Mouse (Mus musculus) B cell, adult 2 months (primary cell): ENCODE data around the gene Thnsl1.

ENCODE experiments used
- DNase-seq, 2 experiments: peaks; one replicate each; pipeline ENCODE4 v3.0.0; 2022

The Thnsl1 gene

DNA sequence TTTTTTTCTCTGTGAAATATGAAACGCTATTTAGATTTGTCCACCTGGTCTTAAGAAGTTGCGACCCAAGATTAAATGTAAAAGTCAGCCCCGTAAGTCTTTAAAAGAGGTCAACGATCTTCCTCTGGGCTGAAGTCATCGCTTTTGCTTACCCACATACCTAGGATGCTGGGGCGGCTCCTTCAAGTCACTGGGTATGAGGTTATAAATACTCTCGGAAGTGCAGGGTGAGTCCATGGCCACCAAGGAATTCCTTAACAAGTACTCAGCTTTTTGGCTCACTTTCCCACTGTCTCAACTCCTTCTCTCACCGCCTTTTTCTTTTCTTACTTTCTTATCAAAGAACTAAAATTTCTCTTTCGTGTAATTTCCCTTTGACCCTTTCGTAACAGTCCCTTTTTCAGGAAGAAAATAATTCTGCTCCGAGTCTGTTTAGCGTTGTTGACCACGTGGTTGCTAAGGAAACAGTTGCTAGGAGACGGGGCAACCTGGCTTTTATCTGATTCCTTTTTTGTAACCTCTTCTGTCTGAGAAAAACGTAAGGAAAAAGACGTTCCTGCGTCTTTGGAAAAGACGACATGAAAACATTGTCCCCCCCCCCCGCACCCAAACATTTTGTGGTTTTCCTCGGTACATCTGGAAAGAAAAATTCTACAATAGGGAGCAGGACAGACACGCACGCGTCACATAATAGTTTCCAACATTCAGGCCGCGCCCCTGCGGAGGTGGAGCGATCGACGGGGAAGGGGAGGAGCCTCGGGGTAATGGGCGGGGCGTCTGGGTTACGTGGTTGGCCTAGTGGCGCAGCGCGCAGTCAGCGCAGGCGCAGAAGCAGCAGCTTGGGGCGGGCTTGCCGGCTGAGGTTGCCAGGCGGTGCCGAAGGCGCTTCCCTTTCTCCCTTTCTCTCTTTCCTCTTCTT is at the start of gene Thnsl1, which contains the start of gene Enkur:
Thnsl1 (plus strand) TSS at position 813 of the 919 bp plus-strand sequence.
Enkur (minus strand) TSS at position 454 of the 919 bp plus-strand sequence.
- peak; percentile 100 for DNase-seq

GRCm38 (mm10) chr2:21164296-21164695 is 41.2 kb upstream of the Thnsl1 start:
- DNase-seq, result no peak

DNA sequence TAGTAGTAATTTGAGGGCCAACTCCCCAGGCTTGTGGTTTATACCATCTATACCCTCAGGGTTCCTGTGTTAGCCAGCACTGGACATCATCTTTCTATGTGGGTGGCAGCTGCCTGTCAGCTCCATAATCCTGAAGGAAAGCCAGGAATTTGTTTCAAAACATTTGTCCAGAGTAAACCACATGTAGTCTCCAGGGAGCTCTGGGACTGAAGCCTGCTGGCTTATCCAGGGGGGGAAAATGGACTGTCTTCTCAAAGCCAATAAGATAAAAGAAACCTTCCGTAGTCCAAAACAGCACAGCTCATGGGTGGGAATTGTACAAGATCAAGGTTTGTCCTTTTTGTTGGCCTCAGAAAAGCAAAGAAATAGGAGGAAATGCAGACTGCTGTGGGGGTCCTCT is 37.6 kb upstream of the Thnsl1 start:
- no peak for DNase-seq

- no peak for DNase-seq
These were observed 32.7 kb upstream of the Thnsl1 start for GRCm38 (mm10) chr2:21172797-21173196.

DNA sequence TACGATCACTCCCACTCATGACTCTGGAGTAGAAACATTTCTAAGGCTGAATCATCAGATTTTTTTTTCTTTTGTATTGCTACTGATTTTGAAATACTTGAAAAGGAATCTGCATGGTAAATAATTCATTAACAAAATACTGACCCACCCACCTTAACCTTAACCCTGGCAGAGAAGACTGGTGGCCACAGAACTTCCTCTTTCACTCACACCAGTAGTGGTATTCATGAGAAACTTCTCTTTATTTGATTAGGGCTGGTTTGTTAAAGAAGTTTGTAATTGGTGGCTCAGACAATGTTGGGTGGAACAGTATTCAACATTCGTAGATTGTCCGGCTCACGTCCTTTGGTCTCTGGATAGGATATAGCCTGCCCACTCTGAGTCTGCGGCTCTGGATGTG is 26.4 kb upstream of the Thnsl1 start:
- no peak for DNase-seq

GRCm38 (mm10) chr2:21182811-21183210 is 22.7 kb upstream of the Thnsl1 start:
- no peak for DNase-seq

DNA sequence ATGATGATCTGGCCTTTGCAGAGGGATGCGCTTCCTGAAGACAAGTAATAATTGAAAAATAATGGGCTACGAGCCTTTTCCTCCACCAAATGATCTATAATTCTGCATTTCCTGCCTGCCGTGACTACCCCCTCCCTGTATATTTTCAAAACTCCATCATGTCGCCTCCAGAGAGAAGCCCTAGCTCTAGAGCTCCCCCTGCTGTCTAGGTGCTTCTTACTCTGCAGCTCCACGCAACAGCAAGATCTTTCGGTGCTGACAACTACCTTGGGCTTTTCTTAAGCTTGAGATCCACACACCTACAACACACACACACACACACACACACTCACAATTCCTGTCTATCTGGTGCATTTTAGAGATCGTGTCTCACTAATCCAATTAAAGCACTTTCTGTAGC is 17.9 kb upstream of the Thnsl1 start:
- DNase-seq, result peak; percentile 65 to 68

DNA sequence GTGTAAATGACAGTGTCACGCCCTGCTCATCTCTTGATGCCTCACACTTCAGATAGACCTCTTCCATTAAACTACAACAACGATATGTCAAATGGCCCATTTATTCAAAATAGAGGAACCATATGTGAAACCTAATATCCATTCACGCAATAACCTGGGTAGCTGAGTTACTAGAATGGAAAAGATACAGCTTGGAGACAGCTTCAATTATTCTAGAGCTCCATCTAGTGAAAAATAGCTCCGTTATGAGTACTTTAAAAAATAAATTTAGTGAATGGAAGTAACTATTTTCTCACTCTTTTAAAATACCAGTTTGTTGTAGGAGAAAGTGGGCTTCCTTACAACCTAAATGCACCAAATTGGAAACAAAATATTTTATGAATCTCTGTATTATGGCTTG is 16.9 kb upstream of the Thnsl1 start:
- DNase-seq, result no peak

DNA sequence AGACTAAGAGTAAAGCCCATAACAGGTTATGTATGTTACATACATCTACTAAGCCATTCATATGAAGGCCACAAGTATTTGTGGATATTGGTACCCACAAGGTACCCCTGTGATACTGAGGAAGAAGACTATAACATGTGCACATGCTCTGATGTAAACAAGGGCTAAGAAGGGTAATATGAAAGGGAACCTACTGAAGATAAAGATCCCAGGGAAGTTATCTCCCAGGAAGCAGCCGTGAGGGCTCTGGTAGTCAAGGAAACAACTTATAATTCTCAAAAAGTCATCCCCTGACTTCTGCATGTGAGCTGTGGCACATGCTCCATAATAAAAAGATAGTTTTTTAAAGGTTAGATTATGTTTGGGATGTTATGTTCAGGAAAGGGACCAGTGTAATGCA is 14.3 kb upstream of the Thnsl1 start:
- no peak for DNase-seq

DNA sequence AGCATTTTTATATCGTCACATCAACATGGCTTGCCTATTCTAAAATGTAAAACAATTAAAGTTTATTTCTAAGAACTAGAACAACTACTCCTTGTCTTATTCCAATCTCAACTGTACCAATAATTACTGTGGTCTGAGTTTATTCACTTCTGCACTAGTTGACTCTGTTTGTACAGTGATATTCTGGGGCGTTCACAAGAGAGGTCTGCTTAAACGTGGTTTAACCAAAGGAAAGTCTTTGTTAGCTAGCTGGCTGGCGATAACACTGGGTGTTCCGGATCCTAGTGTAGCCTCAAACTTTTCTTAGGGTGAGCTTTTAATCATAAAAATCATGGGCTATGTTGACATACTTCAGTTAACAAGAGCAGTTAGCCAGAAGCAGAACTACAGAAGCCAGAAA is 10.3 kb upstream of the Thnsl1 start:
- DNase-seq, result no peak

DNA sequence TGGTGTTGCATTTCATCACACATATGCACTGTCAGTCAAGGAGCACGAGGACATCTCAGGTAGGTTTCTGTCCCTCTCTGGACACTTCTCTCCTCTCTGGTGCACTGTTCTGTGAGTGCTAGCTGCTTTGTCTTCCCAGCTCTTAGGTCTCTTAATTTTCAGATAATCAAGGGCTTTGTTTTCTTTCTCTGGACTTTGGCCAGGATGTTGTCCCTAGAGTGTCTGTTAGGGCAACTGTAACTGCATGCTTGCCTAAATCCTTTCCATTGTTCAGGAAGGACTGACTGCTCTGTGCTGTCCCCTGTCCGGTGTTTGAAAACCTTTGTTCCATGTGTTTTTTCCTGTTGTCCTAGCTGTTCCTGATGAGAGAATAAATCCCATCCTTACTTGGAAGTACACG is 6.5 kb upstream of the Thnsl1 start:
- DNase-seq, result no peak

DNA sequence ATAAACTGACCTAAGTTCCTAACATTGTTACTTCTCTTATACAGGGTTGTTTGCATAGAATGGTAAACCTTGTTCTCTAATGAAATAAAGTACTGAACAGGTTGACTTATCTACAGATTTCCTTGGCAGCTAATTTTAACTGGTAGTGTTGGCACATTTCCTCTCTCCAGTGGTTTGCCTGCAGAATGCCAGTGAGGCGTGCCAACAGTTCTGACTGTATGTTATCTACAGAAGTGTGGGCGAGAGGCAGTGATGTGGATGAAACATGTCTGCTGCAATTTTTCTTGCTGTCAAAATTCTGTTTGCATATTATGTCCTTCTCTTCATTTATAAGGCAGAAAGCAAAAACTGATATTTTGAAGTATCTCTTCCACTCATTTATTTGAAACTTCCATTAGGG is 2.8 kb upstream of the Thnsl1 start:
- DNase-seq, result no peak

DNA sequence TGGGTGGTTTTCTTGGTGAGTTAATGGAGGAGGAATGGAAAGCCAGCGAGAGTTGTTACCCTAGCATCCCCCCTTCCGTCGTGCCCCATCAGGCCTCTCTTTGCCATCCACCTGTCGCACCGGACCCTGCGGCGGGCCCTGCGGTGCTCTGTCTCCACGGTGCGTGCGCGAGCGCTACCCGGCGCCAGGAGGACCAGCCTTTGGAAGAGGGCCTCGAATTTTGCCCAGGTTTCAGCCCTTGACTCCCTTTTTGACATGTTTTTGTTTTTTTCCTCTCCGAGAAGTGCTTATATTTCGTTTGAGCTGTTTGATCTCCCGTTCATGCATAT is 271 bp downstream of the Thnsl1 start:
- DNase-seq, result no peak

DNA sequence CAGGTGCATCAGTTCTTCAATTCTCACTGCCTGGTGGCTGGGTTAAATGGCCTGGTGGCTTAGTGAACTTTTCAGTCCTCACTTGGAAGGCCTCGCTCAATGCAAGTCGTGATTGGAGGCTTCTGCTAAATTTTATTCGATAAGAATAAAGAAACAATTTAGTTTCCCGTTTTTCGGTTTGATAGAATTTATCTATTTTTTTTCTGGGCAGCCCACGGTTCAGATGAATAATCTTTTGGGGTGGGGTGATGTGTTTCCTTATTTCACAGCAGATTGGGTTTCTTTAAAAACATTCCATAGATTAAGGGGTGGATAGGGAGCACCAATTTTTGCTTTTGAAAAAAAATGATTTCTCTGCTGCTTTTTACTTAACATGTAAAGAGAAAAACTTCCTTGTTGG is 754 bp downstream of the Thnsl1 start:
- DNase-seq, result no peak

GRCm38 (mm10) chr2:21211361-21211760 is 5.8 kb downstream of the Thnsl1 start:
- DNase-seq, result no peak

DNA sequence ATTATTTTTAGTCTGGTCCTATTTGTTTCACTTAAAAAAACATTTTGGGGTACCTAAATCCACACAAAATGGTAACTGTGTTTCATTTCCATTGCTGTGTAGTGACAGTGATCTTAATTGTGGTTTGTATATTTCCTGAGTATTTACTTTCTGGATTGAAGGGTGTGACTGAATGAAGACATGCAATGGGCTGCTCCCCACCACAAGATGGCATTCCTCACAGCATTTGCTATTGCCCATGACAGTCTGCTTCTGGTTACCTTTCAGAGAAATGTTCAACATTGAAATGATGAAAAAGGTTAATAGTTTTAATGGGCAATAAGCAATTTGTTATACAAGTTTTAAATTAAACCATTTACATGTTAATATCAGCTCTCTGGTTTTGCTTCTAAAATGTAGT is 8.8 kb downstream of the Thnsl1 start:
- DNase-seq, result no peak

GRCm38 (mm10) chr2:21215284-21215683 is 9.8 kb downstream of the Thnsl1 start:
- DNase-seq, result no peak

- no peak for DNase-seq
These were observed 17.2 kb downstream of the Thnsl1 start for GRCm38 (mm10) chr2:21222453-21223384.

DNA sequence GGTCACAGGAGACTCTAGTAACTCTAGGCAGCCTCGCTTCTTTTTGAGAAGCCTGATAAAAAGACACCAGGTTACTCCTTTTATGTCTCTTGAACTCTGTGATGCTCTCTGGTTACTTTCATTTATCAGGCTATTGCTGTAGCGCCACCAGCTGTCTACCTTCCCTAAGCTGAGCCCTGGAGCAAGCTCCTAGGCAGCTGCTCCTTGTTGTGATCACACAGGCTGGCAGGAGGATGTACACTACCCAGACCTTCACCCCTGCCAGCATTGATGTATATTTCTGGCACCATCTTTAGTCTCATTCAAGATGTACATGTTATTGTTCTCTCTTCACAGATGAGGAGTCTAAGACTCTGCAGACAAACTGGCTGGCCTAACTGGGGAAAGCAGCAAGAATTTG is 24.8 kb downstream of the Thnsl1 start:
- DNase-seq, result no peak

DNA sequence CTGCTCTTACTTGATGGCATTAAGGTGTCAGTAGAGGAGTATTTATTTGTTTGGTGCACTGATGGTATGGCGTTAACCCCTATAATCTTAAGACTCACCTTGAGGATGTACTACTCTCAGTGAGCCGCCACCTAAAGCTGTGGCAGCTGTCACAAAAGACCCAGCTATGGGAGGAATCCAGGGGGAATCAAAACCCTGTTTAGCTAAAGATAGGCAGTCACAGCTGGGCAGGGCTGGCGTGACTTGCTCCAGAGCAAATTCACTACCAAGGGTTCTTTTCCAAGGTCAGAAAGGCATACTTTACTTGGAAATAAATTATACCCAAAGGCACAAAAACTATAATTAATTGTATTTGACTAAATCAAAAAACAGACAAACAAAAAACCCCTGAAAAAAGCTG is 25.6 kb downstream of the Thnsl1 start:
- DNase-seq, result no peak

- no peak for DNase-seq
These were observed 29.5 kb downstream of the Thnsl1 start for GRCm38 (mm10) chr2:21234871-21235648.

DNA sequence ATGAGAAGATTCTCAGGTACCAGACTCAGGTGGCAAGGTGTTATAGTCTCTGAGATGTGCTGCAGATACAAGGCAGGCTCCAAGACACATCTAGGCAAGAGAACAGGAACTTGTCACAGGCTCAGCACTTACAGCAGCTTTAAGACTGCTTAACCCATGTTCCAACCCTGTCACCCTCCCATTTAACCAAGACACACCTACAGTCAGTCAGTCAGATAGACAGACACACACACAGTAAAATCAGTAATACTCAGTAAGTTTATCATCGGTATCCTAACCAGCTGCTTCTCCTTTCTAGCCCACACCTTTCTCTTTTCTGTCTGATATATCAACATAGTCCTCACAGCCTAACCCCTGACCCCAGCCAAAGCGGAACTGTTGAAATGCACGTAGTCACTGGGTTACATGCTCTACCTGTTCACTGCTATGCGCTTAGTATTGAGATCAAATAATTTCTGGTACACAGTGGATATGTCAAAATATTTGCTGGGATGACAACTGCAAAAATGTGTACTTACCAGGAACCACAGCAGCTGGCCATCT is 30.4 kb downstream of the Thnsl1 start:
- no peak for DNase-seq

DNA sequence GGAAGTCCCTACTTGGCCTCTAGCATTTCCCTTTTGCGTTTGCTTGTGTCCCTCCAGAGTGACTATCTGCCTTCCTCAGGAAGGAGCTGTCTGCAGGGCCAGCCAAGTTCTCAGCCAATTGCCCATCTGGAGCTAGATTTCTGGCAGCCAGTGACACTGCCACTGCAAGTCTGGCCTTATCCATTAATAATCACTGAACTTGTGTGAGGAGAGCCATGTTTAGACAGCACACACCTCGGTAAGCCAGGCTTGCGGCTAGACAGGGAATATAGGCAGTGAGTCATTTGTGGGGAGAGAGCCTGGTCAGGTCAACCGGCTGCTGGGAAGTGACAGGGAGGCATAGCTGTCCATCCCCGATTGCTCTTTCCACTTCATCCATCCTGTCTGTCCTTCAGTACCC is 31.3 kb downstream of the Thnsl1 start:
- no peak for DNase-seq
